Mouse (Mus musculus) kidney, adult 2 months (tissue): Measurements from ENCODE around the gene Opn4.

Experiments used
- CTCF ChIP-seq: fragments of 200-500 bp; conservative IDR thresholded peaks from 2 replicates; pipeline ENCODE4 v1.5.1; 2011; ENCODE audit warnings: low read depth, mild to moderate bottlenecking, control low read depth, low read length, moderate library complexity, mixed read lengths; ENCODE audit not compliant: insufficient read depth, insufficient read length
- POLR2A ChIP-seq: fragments of 200-500 bp; IDR thresholded peaks from one replicate; pipeline ENCODE4 v1.6.1; 2011; ENCODE audit warnings: low read depth, low read length, control low read depth

DNA sequence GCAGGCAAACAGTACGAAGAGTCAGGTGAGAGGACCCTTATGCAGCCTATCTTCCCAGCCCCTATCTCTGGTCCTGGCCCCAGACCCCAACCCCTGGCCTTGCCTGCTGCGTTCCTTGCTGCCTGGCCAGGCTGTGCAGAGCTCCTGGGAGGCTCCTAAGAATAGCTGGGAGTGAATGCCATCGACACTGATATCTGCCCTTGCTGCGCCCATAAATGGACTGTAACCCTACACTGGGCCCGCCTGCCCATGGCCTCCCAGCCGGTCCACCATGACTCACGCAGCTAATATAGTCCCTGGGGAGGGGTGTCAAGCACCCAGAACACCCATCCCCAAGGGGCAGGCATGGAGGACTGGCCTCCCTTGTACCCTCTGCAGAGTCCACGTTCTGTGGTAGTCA, 11.4 kb downstream of the Opn4 start, which contains the start of gene Ldb3:
- TF ChIP-seq POLR2A = no peak
- no peak for TF ChIP-seq CTCF
